Mouse (Mus musculus) G1E (cell line): ENCODE results near the gene Slc16a9. TPM values are rescaled to one million over a fixed set of nuclear protein-coding genes. Genes with fewer than 3 reads are reported as not detected.
A peak's percentile ranks its signal among the peaks of the same experiment; 100 is the strongest.

ENCODE experiments used
- ATAC-seq: 2 replicates; pipeline ENCODE4 v1.8.0; 2016; ENCODE audit warnings: mild to moderate bottlenecking; ENCODE audit not compliant: insufficient number of reproducible peaks, poor library complexity, low FRiP score, severe bottlenecking; ENCODE audit errors: extremely low read depth
- DNase-seq: peaks from one replicate; pipeline ENCODE4 v3.0.0; 2012; ENCODE audit warnings: low spot score
- H3K27me3 ChIP-seq: 2 replicates; pipeline ENCODE4 v1.6.1; 2012; ENCODE audit warnings: mild to moderate bottlenecking, low read length, inconsistent platforms; ENCODE audit not compliant: insufficient read depth
- H3K36me3 ChIP-seq: replicated peaks from 2 replicates; pipeline ENCODE3; 2012; ENCODE audit warnings: mild to moderate bottlenecking, inconsistent platforms
- H3K4me1 ChIP-seq: 2 replicates; pipeline ENCODE4 v1.6.1; 2012; ENCODE audit warnings: low read depth, low read length, inconsistent platforms, mixed read lengths; ENCODE audit not compliant: insufficient read depth
- H3K4me3 ChIP-seq: 2 replicates; pipeline ENCODE4 v1.5.1; 2012; ENCODE audit warnings: low read depth, mild to moderate bottlenecking, inconsistent platforms, low read length, moderate library complexity, mixed read lengths
- H3K9me3 ChIP-seq: replicated peaks from 2 replicates; pipeline ENCODE4 v1.6.1; 2012; ENCODE audit warnings: inconsistent platforms
- CTCF ChIP-seq: IDR thresholded peaks from 2 replicates; pipeline ENCODE4 v1.5.1; 2012; ENCODE audit warnings: low read depth, low read length, inconsistent platforms, mixed read lengths
- GATA1 ChIP-seq: IDR thresholded peaks from 2 replicates; pipeline ENCODE4 v1.6.1; 2012; ENCODE audit warnings: borderline replicate concordance, low read length, inconsistent platforms, mixed read lengths
- GATA2 ChIP-seq: IDR thresholded peaks from 2 replicates; pipeline ENCODE4 v1.6.1; 2012; ENCODE audit warnings: low read depth, low read length, inconsistent platforms, borderline replicate concordance
- POLR2AphosphoS5 ChIP-seq: IDR thresholded peaks from 2 replicates; pipeline ENCODE4 v1.6.1; 2012; ENCODE audit warnings: low read depth, low read length, inconsistent platforms; ENCODE audit not compliant: insufficient replicate concordance
- TAL1 ChIP-seq: conservative IDR thresholded peaks from 2 replicates; pipeline ENCODE4 v1.6.1; 2012; ENCODE audit warnings: low read depth, low read length, inconsistent platforms, mixed read lengths
- polyA plus RNA-seq: library from polyadenylated mRNA; stranded (reverse); fragments of >175 nt; gene quantifications from 2 replicates; pipeline ENCODE4 v1.2.3, GENCODE M21; 2012
- total RNA-seq, 2 experiments: library from RNA; stranded (forward) in 1 of 2; stranded (reverse) in 1 of 2; fragments of 200-1000 nt in 1 of 2; fragments of >200 nt in 1 of 2; fragmentation: Nextera tagmentation in 1 of 2; gene quantifications; 2 replicates each; pipeline ENCODE4 v1.2.3; 2014 to 2017

The Slc16a9 gene
- total and polyA plus RNA-seq, 3 experiments: 0.11 TPM; not detected in 2

DNA sequence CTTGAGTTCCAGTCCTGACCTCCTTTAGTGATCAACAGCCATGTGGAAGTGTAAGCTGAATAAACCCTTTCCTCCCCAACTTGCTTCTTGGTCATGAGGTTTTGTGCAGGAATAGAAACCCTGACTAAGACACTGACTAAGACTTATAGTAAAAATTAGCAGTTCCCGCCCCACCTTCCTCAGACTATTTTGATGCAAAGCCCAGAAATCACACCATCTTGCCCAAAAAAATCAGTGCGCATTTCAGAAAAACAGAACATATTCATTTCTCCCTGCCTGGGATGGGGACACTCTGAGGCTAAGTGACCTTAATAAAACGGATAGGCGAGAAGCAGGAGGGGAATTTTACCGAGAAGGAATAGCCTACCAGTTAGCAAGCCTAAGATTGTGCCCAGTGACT lies 60.8 kb downstream of the Slc16a9 start:
- no peak for DNase-seq
- no peaks in the 10 kb centered on the region for H3K36me3 ChIP-seq
- H3K4me1 ChIP-seq: no peaks in the 10 kb centered on the region
- no peak for ATAC-seq
- peaks cover 50% of the 10 kb centered on the region for H3K9me3 ChIP-seq
- H3K4me3 ChIP-seq: no peak overlapping the region
- TF ChIP-seq GATA1: no peak
- TF ChIP-seq GATA2: no peak
- TF ChIP-seq CTCF: no peak
- no peak for TF ChIP-seq POLR2AphosphoS5
- TF ChIP-seq TAL1: no peak
- H3K27me3 ChIP-seq: no peaks in the 10 kb centered on the region

DNA sequence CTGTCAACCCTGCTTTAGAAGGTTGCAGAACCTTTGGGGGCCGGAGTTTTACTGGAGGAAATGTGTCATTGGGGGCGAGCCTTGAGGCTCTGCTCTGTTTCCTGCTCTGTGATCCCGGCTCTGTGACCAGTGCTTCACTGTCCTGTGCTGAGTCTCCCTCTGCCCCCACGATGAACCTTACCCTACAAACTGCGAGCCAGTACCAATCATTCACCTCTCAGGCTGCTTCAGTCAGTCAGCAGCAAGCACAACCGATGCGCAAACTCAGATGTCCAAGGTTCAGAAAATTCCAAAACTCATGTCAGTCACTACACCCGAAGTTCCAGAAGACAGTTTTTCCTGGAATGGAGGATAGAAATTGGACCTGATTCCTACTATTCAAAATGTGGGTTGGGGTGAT lies 64.5 kb downstream of the Slc16a9 start:
- Histone ChIP-seq H3K4me1 (no peaks in the 10 kb centered on the region), H3K27me3 (no peaks in the 10 kb centered on the region), H3K36me3 (no peaks in the 10 kb centered on the region), H3K9me3 (peaks cover 59% of the 10 kb centered on the region), H3K4me3 (no peak overlapping the region)
- DNase-seq (no peak), ATAC-seq (no peak)
- TF ChIP-seq TAL1 (no peak), GATA2 (no peak), GATA1 (no peak), POLR2AphosphoS5 (no peak), CTCF (no peak)

DNA sequence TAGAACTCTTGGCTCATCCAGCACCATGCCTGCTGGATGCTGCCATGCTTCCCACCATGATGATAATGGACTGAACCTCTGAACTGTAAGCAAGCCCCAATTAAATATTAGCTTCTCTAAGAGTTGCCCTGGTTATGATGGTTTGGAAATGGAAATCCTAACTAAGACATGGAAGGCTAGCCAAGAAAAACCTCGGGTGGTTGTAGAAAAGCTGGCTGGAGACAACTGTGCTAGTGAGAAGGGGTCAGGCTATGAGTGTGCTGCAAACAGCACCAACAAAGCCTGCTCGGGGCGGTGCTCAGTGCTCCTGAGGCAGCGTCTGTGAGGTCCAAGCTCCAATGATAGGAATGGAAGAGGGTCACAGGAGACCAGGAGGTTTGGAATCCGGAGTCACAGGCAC lies 65.7 kb downstream of the Slc16a9 start:
- TF ChIP-seq GATA2 (no peak), CTCF (no peak), GATA1 (no peak), TAL1 (no peak), POLR2AphosphoS5 (no peak)
- no peaks in the 10 kb centered on the region for H3K36me3 ChIP-seq
- peaks cover 71% of the 10 kb centered on the region for H3K9me3 ChIP-seq
- H3K27me3 ChIP-seq: no peaks in the 10 kb centered on the region
- no peak overlapping the region for H3K4me3 ChIP-seq
- DNase-seq (no peak), ATAC-seq (no peak)
- H3K4me1 ChIP-seq: no peaks in the 10 kb centered on the region

DNA sequence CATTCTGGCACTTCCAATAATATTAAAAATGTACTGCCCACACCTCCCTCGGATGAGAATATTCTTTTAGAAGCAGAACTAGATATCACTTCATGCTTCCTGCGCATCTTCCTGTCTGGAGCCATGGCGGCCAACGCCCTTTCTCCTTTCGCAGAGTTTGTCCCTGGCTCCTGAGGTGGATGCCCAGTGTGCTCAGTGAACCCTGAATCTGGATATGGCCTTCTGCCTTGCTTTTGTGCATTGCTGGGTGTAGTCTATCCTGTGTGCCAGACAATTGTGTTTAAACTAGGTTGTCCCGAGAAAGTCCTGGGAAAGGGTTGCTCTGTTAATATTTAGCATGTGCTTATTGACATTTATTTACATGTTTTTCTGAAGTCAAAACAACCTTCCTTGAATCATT lies 71.0 kb downstream of the Slc16a9 start:
- ATAC-seq (no peak), DNase-seq (no peak)
- Histone ChIP-seq H3K4me3 (no peak overlapping the region), H3K9me3 (peaks cover 68% of the 10 kb centered on the region), H3K4me1 (no peaks in the 10 kb centered on the region), H3K27me3 (no peaks in the 10 kb centered on the region), H3K36me3 (no peaks in the 10 kb centered on the region)
- TF ChIP-seq POLR2AphosphoS5: no peak
- no peak for TF ChIP-seq CTCF
- TF ChIP-seq GATA1: no peak
- no peak for TF ChIP-seq GATA2
- TF ChIP-seq TAL1: no peak

DNA sequence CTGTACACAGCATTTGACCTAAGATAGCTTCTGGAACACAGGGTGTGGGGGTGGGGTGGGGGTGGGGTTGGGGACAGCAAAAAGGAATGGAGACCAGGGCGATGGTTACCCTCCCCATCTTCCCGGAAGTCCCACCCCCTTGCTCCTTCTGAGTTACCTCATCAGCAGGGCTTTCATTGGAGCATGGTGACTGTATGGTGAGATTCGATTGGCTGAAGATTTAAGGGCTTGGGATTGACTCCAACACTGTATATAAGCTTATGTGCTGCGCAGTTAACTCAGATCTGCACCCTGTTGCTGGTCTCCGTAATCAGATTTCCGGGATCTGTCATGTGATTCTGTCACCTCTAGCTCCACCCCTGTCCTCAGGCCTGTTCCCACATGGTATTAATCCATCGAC lies 72.0 kb downstream of the Slc16a9 start:
- no peaks in the 10 kb centered on the region for H3K27me3 ChIP-seq
- H3K4me3 ChIP-seq: no peak overlapping the region
- H3K36me3 ChIP-seq: no peaks in the 10 kb centered on the region
- ATAC-seq: no peak
- TF ChIP-seq GATA1: no peak
- no peaks in the 10 kb centered on the region for H3K4me1 ChIP-seq
- H3K9me3 ChIP-seq: peaks cover 62% of the 10 kb centered on the region
- no peak for DNase-seq

DNA sequence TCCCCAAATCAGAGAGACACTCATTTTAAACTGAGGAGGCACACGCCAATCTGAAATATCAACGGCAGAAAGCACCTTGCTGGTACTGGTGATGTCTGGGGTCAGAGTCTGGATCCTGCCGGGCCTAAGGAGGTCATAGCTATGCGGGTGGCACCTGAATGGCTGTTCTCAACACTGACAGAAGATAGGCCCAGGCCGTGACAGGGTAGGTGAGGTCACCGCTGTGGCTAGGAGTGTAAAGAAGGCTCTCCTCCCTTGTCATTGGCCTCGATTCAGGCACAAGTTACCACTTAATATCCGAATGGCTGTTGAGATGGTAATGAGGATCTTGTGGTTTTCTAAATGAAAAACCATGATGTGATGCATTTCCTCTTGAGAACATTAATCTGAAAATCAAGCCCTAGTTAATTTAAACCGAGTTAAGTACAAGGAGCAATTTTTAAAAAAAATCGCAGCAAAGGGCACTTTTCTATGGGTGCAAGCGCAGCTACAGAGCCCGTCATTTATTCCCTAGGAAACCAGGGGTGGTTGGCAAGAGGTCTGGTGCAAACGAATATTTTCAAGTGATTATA lies 72.6 kb downstream of the Slc16a9 start:
- DNase-seq (no peak), ATAC-seq (no peak)
- no peak for TF ChIP-seq CTCF
- TF ChIP-seq GATA1: no peak
- TF ChIP-seq GATA2: no peak
- no peak for TF ChIP-seq TAL1
- no peak for TF ChIP-seq POLR2AphosphoS5
- Histone ChIP-seq H3K4me1 (no peaks in the 10 kb centered on the region), H3K36me3 (no peaks in the 10 kb centered on the region), H3K4me3 (0 out of 2 replicates have a peak overlapping the region, but pooled peaks have one; percentile 9), H3K9me3 (peaks cover 57% of the 10 kb centered on the region), H3K27me3 (no peaks in the 10 kb centered on the region)

DNA sequence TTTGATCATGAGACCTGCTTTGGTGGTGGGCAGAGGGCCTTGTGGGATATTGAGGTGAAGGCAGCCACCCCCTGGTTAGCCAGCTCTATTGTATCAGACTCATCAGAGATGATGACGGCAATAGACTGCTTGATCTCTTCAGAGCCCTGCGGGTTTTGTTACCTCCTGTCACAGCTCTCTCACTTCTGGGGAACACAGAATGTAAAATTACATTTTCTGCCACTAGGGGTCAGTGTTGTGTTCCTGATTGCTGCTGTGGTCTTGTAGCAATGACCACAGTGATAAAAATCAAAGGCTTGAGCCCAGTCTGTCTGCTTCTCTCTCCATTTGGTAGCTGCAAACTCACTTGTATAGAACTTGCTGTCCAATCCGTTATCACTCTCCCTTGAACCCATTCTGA lies 73.7 kb downstream of the Slc16a9 start:
- DNase-seq: no peak
- no peak for TF ChIP-seq POLR2AphosphoS5
- TF ChIP-seq CTCF: no peak
- TF ChIP-seq GATA2: no peak
- no peak for TF ChIP-seq TAL1
- TF ChIP-seq GATA1: no peak

More for the DNA sequence above, 73.7 kb downstream of the Slc16a9 start:
- Histone ChIP-seq H3K27me3 (no peaks in the 10 kb centered on the region), H3K36me3 (no peaks in the 10 kb centered on the region), H3K4me1 (no peaks in the 10 kb centered on the region), H3K4me3 (no peak overlapping the region), H3K9me3 (peaks cover 58% of the 10 kb centered on the region)
- ATAC-seq: no peak
